Mouse (Mus musculus) erythroblast, embryonic 14.5 days (primary cell): ENCODE measurements around the gene Ell2. TPM values are rescaled to one million over a fixed set of nuclear protein-coding genes. Genes with fewer than 3 reads are reported as not detected.
A peak's percentile ranks its signal among the peaks of the same experiment; 100 is the strongest.
"Not testable (repeated sequence)": the region's sequence is repeated elsewhere in the genome, so short reads cannot be mapped to it uniquely, and the experiment has no call there.

Experiments used
- H3K27me3 ChIP-seq: 2 replicates; pipeline ENCODE4 v1.6.1; 2012; ENCODE audit warnings: inconsistent platforms; ENCODE audit not compliant: control insufficient read depth
- H3K36me3 ChIP-seq: 2 replicates; pipeline ENCODE4 v1.6.1; 2012; ENCODE audit warnings: mild to moderate bottlenecking, inconsistent platforms; ENCODE audit not compliant: control insufficient read depth
- H3K4me1 ChIP-seq: 2 replicates; pipeline ENCODE4 v1.6.1; 2012; ENCODE audit warnings: inconsistent platforms; ENCODE audit not compliant: control insufficient read depth
- H3K4me3 ChIP-seq: replicated peaks from 2 replicates; pipeline ENCODE3; 2012; ENCODE audit warnings: moderate library complexity, mild to moderate bottlenecking, inconsistent platforms
- H3K9me3 ChIP-seq: 2 replicates; pipeline ENCODE4 v1.6.1; 2012; ENCODE audit warnings: low read length, inconsistent platforms, mixed read lengths; ENCODE audit not compliant: control insufficient read depth
- GATA1 ChIP-seq: IDR thresholded peaks from 2 replicates; pipeline ENCODE4 v1.6.1; 2012; ENCODE audit warnings: low read length, inconsistent platforms, mixed read lengths
- TAL1 ChIP-seq: IDR thresholded peaks from 3 replicates; pipeline ENCODE4 v1.6.1; 2012; ENCODE audit warnings: low read length, inconsistent platforms, mixed read lengths
- polyA plus RNA-seq: library from polyadenylated mRNA; stranded (reverse); fragments of >175 nt; gene quantifications from 2 replicates; pipeline ENCODE4 v1.2.3, GENCODE M21; 2012

Ell2 gene
- polyA plus RNA-seq, 1 experiment, result 16.5 TPM

DNA sequence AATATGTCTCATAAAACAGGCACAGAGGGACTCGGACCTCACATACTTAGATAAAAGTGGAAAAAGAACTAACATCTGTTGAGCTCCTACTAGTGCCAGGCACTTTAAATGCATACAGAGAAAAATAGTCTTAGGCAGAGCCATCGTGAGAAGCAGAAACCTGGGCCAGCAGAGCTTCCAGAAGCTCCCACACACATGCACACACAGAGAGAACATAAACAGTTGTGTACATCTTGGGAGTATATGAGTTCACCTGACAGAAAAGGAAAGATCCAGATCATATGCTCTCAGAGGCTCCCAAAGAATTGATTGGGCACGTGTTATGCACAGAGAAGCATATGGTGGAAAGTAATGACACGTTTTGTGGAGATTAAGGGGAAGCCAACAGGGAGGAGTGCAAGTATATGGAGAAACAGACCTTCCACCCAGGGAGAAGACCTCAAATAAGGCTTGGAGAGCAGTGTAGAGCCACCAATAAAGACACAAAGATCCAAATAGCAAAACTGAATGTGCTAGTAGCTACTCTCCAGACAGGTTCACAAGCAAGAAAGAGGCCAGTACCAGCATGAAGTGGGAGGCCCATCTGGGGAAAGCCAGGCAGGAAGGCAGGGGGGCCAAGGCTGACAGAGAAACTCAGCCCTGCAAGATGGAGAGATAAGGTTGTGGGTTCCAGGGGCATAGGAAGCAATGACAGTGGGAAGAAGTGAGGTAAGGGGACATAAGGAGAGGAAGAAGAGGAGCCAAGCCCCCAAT, 2.6 kb downstream of the Ell2 start:
- Histone ChIP-seq H3K9me3 (no peaks in the 10 kb centered on the region; the same call in 1 of the 2 replicates), H3K27me3 (no peaks in the 10 kb centered on the region), H3K4me1 (peaks cover 61% of the 10 kb centered on the region), H3K36me3 (peaks cover 58% of the 10 kb centered on the region), H3K4me3 (peak overlapping the region; percentile 100)
- TF ChIP-seq TAL1 (no peak), GATA1 (peak; percentile 41; the same call in 1 of the 2 replicates)

GRCm38 (mm10) chr13:75710152-75710551, 3.6 kb downstream of the Ell2 start:
- Histone ChIP-seq H3K36me3 (peaks cover 67% of the 10 kb centered on the region), H3K4me3 (peak overlapping the region; percentile 100), H3K9me3 (no peaks in the 10 kb centered on the region; the same call in 1 of the 2 replicates), H3K27me3 (no peaks in the 10 kb centered on the region), H3K4me1 (peaks cover 68% of the 10 kb centered on the region)
- TF ChIP-seq TAL1 (no peak), GATA1 (no peak)

- peaks cover 77% of the 10 kb centered on the region for H3K4me1 ChIP-seq
- not testable (repeated sequence) for H3K27me3 ChIP-seq, H3K9me3 ChIP-seq
- peaks cover 81% of the 10 kb centered on the region for H3K36me3 ChIP-seq
- H3K4me3 ChIP-seq, result peak overlapping the region; percentile 47
Measured at GRCm38 (mm10) chr13:75711517-75711916, 5.0 kb downstream of the Ell2 start.

DNA sequence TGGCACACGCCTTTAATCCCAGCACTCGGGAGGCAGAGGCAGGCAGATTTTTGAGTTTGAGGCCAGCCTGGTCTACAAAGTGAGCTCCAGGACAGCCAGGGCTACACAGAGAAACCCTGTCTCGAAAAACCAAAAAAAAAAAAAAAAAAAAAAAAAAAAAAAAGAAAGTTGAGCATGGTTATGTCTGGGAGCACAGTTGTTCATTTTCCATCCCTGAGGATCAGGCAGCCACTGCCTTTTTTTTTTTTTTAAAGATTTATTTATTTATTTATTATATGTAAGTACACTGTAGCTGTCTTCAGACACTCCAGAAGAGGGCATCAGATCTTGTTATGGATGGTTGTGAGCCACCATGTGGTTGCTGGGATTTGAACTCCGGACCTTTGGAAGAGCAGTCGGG, 6.0 kb downstream of the Ell2 start:
- H3K27me3 ChIP-seq, result not testable (repeated sequence)
- peaks cover 80% of the 10 kb centered on the region for H3K4me1 ChIP-seq
- H3K36me3 ChIP-seq, result peaks cover 88% of the 10 kb centered on the region

GRCm38 (mm10) chr13:75714407-75714806, 7.8 kb downstream of the Ell2 start:
- TF ChIP-seq TAL1, result no peak
- no peak for TF ChIP-seq GATA1
- Histone ChIP-seq H3K4me3 (peak overlapping the region; percentile 46), H3K27me3 (no peaks in the 10 kb centered on the region), H3K36me3 (peaks cover 92% of the 10 kb centered on the region), H3K4me1 (peaks cover 94% of the 10 kb centered on the region), H3K9me3 (no peaks in the 10 kb centered on the region)

More for the DNA sequence above, 6.0 kb downstream of the Ell2 start:
- H3K9me3 ChIP-seq, H3K4me3 ChIP-seq: not testable (repeated sequence)

DNA sequence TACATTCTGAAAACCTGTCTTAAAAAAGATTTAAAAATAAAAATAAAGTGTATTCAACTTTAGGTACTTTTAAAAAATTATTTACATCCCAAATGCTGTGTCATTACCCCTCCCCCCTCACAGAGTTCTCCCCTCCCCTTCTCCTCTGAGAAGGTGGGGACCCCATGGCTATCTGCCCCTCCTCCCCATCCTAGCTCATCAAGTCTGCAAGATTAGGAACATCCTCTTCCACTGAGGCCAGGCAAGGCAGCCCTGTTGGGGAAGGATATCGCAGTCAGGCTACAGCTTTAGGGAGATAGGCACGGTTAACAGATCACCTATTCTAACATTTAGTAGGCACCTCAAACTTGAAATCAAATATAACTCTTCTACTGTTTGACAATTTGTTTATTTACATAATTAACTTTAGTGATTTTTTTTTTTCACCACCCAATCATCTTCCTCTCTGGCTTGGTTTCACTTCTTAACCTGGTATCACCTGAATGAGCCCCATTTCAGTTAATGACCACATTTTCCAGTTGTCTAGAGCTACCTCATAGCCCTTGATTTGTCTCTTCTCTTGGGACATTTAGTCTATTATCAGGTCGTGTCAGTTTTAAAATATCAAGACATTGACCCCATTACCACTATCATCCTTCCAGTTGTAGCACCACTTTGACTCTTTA, 11.2 kb downstream of the Ell2 start:
- H3K4me3 ChIP-seq, result peak overlapping the region; percentile 50
- H3K9me3 ChIP-seq, result no peaks in the 10 kb centered on the region
- H3K4me1 ChIP-seq, result peaks cover 99% of the 10 kb centered on the region
- no peak for TF ChIP-seq GATA1
- no peak for TF ChIP-seq TAL1
- H3K36me3 ChIP-seq, result peaks cover 96% of the 10 kb centered on the region
- H3K27me3 ChIP-seq, result no peaks in the 10 kb centered on the region

DNA sequence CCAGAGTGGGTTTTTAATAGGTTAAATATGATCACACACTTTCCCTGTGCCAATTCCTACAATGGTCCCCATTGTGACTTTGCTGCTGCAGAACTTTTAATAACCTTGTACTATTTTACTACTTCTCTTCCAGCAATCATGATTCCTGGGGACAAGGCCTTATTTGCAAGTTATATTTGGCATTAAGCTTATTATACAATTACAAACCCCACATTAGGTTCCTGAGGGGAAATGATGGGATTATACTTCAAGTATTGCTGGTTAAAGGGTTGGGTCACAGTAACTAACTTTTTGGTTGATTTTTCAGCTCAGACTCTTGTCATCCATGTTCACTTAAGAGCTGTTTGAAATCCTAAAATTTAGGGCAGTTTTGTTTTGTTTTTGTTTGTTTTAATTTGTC, 11.8 kb downstream of the Ell2 start:
- Histone ChIP-seq H3K27me3 (no peaks in the 10 kb centered on the region), H3K4me1 (peaks cover 98% of the 10 kb centered on the region), H3K4me3 (peak overlapping the region; percentile 50), H3K36me3 (peaks cover 96% of the 10 kb centered on the region), H3K9me3 (no peaks in the 10 kb centered on the region)
- TF ChIP-seq TAL1 (no peak), GATA1 (no peak)

- Histone ChIP-seq H3K4me1 (peaks cover 98% of the 10 kb centered on the region), H3K9me3 (no peaks in the 10 kb centered on the region), H3K27me3 (no peaks in the 10 kb centered on the region), H3K36me3 (peaks cover 96% of the 10 kb centered on the region), H3K4me3 (peak overlapping the region; percentile 55)
- TF ChIP-seq GATA1 (no peak), TAL1 (no peak)
Measured at GRCm38 (mm10) chr13:75719645-75720044, 13.1 kb downstream of the Ell2 start.

- peaks cover 96% of the 10 kb centered on the region for H3K36me3 ChIP-seq
- no peak overlapping the region for H3K4me3 ChIP-seq
- H3K27me3 ChIP-seq, result no peaks in the 10 kb centered on the region
- H3K4me1 ChIP-seq, result peaks cover 95% of the 10 kb centered on the region
- H3K9me3 ChIP-seq, result no peaks in the 10 kb centered on the region
- TF ChIP-seq GATA1, result no peak
- TF ChIP-seq TAL1, result no peak
Measured at GRCm38 (mm10) chr13:75726569-75727373, 20.2 kb downstream of the Ell2 start.
